Mouse (Mus musculus) kidney, adult 2 months (tissue): ENCODE results near the gene Sorcs2.

ENCODE experiments used
- CTCF ChIP-seq: fragments of 200-500 bp; conservative IDR thresholded peaks from 2 replicates; pipeline ENCODE4 v1.5.1; 2011; ENCODE audit warnings: low read depth, mild to moderate bottlenecking, control low read depth, low read length, moderate library complexity, mixed read lengths; ENCODE audit not compliant: insufficient read depth, insufficient read length
- POLR2A ChIP-seq: fragments of 200-500 bp; IDR thresholded peaks from one replicate; pipeline ENCODE4 v1.6.1; 2011; ENCODE audit warnings: low read depth, low read length, control low read depth

DNA sequence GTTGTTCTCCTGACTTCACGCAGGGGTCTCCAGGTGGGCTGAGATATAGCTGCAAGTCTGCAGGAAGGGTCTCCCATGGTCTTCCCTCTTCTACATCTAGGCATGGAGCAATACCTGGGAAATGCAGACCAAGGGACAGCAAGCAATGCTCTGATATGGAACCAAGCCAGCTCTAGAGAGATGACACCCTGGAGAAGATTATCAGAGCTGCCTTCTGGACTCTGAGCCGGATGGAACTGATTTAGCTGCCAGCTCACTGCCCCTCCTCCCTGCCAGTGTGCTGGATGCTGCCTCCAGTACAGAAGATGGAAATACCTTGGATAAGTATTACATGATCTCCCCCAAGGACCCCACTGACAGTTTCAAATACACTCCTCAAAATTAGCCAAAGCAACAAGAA lies 244.7 kb downstream of the Sorcs2 start:
- no peak for TF ChIP-seq CTCF
- TF ChIP-seq POLR2A: no peak
